Mouse (Mus musculus) cerebellum, adult 2 months (tissue): ENCODE results near the gene Hnrnph1. TPM values are rescaled to one million over a fixed set of nuclear protein-coding genes. Genes with fewer than 3 reads are reported as not detected.

ENCODE experiments used
- DNase-seq, 2 experiments: peaks; one replicate each; pipeline ENCODE4 v3.0.0; 2021
- H3K27ac ChIP-seq: fragments of 200-500 bp; 2 replicates; pipeline ENCODE4 v1.5.1; 2012; ENCODE audit warnings: low read length, control low read depth, inconsistent platforms; ENCODE audit not compliant: insufficient read depth
- H3K27me3 ChIP-seq: fragments of 200-500 bp; 2 replicates; pipeline ENCODE4 v1.6.1; 2012; ENCODE audit warnings: inconsistent platforms, mild to moderate bottlenecking, low read length, moderate library complexity; ENCODE audit not compliant: control insufficient read depth, insufficient read depth
- H3K4me1 ChIP-seq: fragments of 200-500 bp; 2 replicates; pipeline ENCODE4 v1.6.1; 2011; ENCODE audit warnings: low read length; ENCODE audit not compliant: control insufficient read depth, insufficient read depth
- H3K4me3 ChIP-seq: fragments of 200-500 bp; replicated peaks from 2 replicates; pipeline ENCODE3; 2011; ENCODE audit warnings: mild to moderate bottlenecking, low read depth, low read length, control low read depth; ENCODE audit not compliant: insufficient read depth
- CTCF ChIP-seq: fragments of 200-500 bp; IDR thresholded peaks from 2 replicates; pipeline ENCODE4 v1.5.1; 2011; ENCODE audit warnings: low read depth, mild to moderate bottlenecking, control low read depth, low read length, moderate library complexity, borderline replicate concordance; ENCODE audit not compliant: insufficient read depth
- POLR2A ChIP-seq: fragments of 200-500 bp; IDR thresholded peaks from 2 replicates; pipeline ENCODE4 v1.6.1; 2011; ENCODE audit warnings: low read length, control low read depth, borderline replicate concordance; ENCODE audit not compliant: insufficient read depth
- WGBS: fragments of 180-500 bp; shearing (Covaris S2); methylation state at CpG from one replicate; pipeline ENCODE4 v1.1.7; 2018; 5-methylcytosine and 5-hydroxymethylcytosine counted together
- polyA plus RNA-seq: library from polyadenylated mRNA; depleted of rRNA; stranded (reverse); fragments of >200 nt; gene quantifications from 2 replicates; pipeline ENCODE4 v1.2.3, GENCODE M21; 2012

Gene Hnrnph1
- polyA plus RNA-seq, 1 experiment = 264 TPM

- Histone ChIP-seq H3K4me1 (no peaks in the 10 kb centered on the region), H3K4me3 (no peak overlapping the region), H3K27me3 (no peaks in the 10 kb centered on the region), H3K27ac (no peak overlapping the region)
- 94% methylated on average over 9 of the region's 9 CpGs for WGBS
- no peak for DNase-seq
- TF ChIP-seq CTCF = no peak
- no peak for TF ChIP-seq POLR2A
These were observed 9.3 kb upstream of the Hnrnph1 start for GRCm38 (mm10) chr11:50367531-50367930.

GRCm38 (mm10) chr11:50369360-50369911 lies 7.4 kb upstream of the Hnrnph1 start:
- H3K4me1 ChIP-seq = no peaks in the 10 kb centered on the region
- no peak overlapping the region for H3K27ac ChIP-seq
- no peaks in the 10 kb centered on the region for H3K27me3 ChIP-seq
- H3K4me3 ChIP-seq = no peak overlapping the region
- DNase-seq = no peak
- 91% methylated on average over 5 of the region's 5 CpGs for WGBS
- TF ChIP-seq POLR2A (no peak), CTCF (no peak)

- TF ChIP-seq CTCF (no peak), POLR2A (no peak)
- peak overlapping the region; percentile 27 for H3K4me3 ChIP-seq
- H3K27ac ChIP-seq = no peak overlapping the region
- WGBS = 29% methylated on average over 4 of the region's 4 CpGs
- peaks cover 2% of the 10 kb centered on the region; the same call in 1 of the 2 replicates for H3K4me1 ChIP-seq
- H3K27me3 ChIP-seq = no peaks in the 10 kb centered on the region
- DNase-seq = no peak
These were observed 5.8 kb upstream of the Hnrnph1 start for GRCm38 (mm10) chr11:50370969-50371368.

- Histone ChIP-seq H3K27me3 (no peaks in the 10 kb centered on the region), H3K27ac (peak overlapping the region; percentile 96), H3K4me3 (peak overlapping the region; percentile 92), H3K4me1 (peaks cover 6% of the 10 kb centered on the region; the same call in 1 of the 2 replicates)
- peak; percentile 75 to 79 for DNase-seq
- WGBS = under 1% methylated on average over 18 of the region's 18 CpGs
- TF ChIP-seq POLR2A (peak; percentile 67), CTCF (peak; percentile 54; the same call in 1 of the 2 replicates)
These were observed 5.4 kb upstream of the Hnrnph1 start for GRCm38 (mm10) chr11:50371399-50371841.

GRCm38 (mm10) chr11:50371911-50372310 lies 4.9 kb upstream of the Hnrnph1 start:
- DNase-seq = no peak
- TF ChIP-seq CTCF (no peak), POLR2A (no peak)
- Histone ChIP-seq H3K4me1 (peaks cover 6% of the 10 kb centered on the region; the same call in 1 of the 2 replicates), H3K27ac (peak overlapping the region; percentile 96; the same call in 1 of the 2 replicates), H3K27me3 (no peaks in the 10 kb centered on the region), H3K4me3 (no peak overlapping the region)
- WGBS = 98% methylated on average over 1 of the region's 1 CpGs

DNA sequence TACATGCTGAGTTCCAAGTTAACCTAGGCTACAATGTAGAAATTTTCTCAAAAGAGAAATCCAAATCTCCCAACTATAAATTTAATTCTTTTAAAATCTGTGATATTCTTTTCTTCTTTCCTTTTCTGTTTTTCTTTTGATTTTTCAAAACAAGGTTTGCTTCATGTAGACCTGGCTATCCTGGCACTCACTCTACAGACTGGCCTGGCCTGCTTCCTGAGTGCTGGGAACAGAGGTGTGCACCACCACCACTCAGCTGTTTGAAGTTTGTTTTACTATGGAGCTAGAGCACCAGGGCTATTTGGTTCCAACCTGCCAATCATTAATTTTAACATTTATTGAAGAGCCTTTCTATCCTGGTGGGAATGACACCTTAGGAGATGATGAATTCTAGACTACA lies 3.7 kb upstream of the Hnrnph1 start:
- TF ChIP-seq CTCF (no peak), POLR2A (no peak)
- Histone ChIP-seq H3K27me3 (no peaks in the 10 kb centered on the region), H3K4me1 (peaks cover 6% of the 10 kb centered on the region; the same call in 1 of the 2 replicates), H3K27ac (no peak overlapping the region), H3K4me3 (no peak overlapping the region)
- no peak for DNase-seq

DNA sequence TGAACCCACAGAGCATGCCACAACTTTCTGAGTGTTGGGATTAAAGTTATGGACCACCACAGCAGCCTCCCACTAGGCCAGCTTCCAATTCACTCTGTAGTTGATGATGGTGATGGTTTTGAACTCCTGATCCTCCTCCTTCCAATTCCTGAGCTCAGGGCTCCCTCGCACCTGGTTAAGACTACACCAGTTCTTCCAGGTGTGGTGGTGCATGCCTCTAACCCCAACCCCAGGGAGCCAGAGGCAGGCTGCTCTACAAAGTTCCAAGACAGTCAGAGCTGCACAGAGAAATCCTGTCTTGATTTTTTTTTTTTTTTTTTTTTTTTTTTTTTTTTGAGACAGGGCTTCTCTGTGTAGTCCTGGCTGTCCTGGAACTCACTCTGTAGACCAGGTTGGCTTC lies 3.2 kb upstream of the Hnrnph1 start:
- H3K4me1 ChIP-seq = peaks cover 6% of the 10 kb centered on the region; the same call in 1 of the 2 replicates
- H3K27ac ChIP-seq = no peak overlapping the region
- H3K4me3 ChIP-seq = no peak overlapping the region
- DNase-seq = no peak
- 88% methylated on average over 1 of the region's 1 CpGs for WGBS
- TF ChIP-seq POLR2A (no peak), CTCF (no peak)
- H3K27me3 ChIP-seq = no peaks in the 10 kb centered on the region

DNA sequence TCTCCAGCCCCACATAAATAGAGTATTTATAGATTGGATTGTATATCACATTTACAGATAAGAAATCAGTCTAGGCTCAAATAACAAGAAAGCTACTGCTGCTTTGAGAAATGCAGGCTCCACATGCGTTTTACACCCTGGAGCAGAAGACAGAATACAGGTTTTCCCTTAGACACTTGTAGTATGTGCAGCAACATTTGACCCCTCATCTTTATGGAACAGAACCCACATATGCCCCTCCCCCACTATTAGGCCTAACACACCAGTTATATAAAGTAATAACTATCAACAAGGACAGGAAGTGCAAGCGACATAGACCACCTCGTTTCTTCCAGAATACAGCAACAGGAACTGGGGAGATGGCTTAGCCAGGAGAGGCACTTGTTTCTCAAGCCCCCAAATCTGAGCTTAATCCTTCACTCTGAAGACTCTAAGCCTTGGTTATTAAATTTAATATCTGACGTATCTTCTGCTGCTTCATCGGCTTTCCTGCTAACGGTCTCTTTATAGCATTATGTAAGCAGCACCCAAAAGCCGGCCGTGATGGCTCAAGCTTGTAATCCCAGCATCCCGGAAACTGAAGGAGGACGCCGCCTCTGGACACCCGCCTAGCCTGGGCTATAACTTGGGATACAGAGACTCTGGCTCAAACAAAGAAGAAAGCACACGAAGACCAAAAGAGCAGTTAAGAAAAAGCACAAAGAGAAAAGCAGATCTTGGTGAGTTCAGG lies 2.3 kb upstream of the Hnrnph1 start:
- Histone ChIP-seq H3K27ac (no peak overlapping the region), H3K4me1 (peaks cover 6% of the 10 kb centered on the region; the same call in 1 of the 2 replicates), H3K27me3 (no peaks in the 10 kb centered on the region), H3K4me3 (no peak overlapping the region)
- 95% methylated on average over 13 of the region's 13 CpGs for WGBS
- DNase-seq = peak in 1 of 2 experiments; percentile 9
- TF ChIP-seq POLR2A = no peak
- no peak for TF ChIP-seq CTCF
